Mouse (Mus musculus): Measurements from ENCODE around the gene Lef1.

DNA sequence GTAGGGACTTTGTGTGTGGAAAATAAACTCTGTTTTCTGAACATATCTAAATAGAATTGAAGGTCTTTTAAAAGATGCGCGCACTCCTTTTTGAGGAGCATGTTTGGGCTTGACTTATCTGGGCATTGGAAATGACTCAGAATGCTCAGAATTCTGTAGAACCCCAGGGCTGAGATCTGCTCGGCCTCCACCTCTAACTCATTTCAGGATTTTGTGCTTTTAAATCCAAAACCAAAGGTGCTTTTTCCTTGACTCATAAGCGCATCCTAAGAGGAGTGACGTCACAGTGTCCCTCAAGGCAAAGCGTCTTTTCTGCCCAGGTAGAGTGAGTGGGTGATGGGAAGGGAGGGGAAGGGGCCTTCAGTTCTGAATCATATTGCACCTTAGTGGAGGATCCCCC lies 58.9 kb downstream of the Lef1 start:
- TF ChIP-seq CTCF (IDR thresholded peaks at IDR 0.05 in 2 of 3, conservative IDR thresholded peaks at IDR 0.05 in 1 of 3; ENCODE audit: control insufficient read depth in 1 of 3, insufficient read depth in 1 of 3, low read depth in 2 of 3, low read length in 3 of 3, poor library complexity in 1 of 3, severe bottlenecking in 1 of 3): no peak
- TF ChIP-seq TBP (IDR thresholded peaks at IDR 0.05; ENCODE audit: low read depth, low read length): no peak
- no peak for TF ChIP-seq POLR2A (IDR thresholded peaks at IDR 0.05; ENCODE audit: control insufficient read depth in 1 of 2, insufficient read depth in 1 of 2, low read depth in 1 of 2, low read length in 2 of 2, poor library complexity in 1 of 2)
- TF ChIP-seq UBTF (IDR thresholded peaks at IDR 0.05; ENCODE audit: borderline replicate concordance, insufficient read depth, low read depth, low read length): no peak
- TF ChIP-seq ETS1 (IDR thresholded peaks at IDR 0.05; ENCODE audit: low read depth, low read length): no peak
- TF ChIP-seq RAD21 (IDR thresholded peaks at IDR 0.05; ENCODE audit: low read depth, low read length): no peak
- TF ChIP-seq GATA1 (IDR thresholded peaks at IDR 0.05; ENCODE audit: low read depth, low read length): no peak
- no peak for TF ChIP-seq POLR2AphosphoS5 (IDR thresholded peaks at IDR 0.05; ENCODE audit: borderline replicate concordance, low read depth, low read length)
- TF ChIP-seq MEF2A (IDR thresholded peaks at IDR 0.05; ENCODE audit: extremely low read depth, insufficient replicate concordance, low read depth, low read length, poor library complexity, severe bottlenecking): no peak
- TF ChIP-seq MAX (IDR thresholded peaks at IDR 0.05; ENCODE audit: low read length): no peak
- TF ChIP-seq SMC3 (IDR thresholded peaks at IDR 0.05; ENCODE audit: low read depth, low read length): no peak
- TF ChIP-seq MAFK (IDR thresholded peaks at IDR 0.05; ENCODE audit: borderline replicate concordance, low read depth, low read length): no peak
- no peak for TF ChIP-seq NRF1 (IDR thresholded peaks at IDR 0.05; ENCODE audit: insufficient read depth, low read depth, low read length, poor library complexity, severe bottlenecking)
- TF ChIP-seq MXI1 (IDR thresholded peaks at IDR 0.05; ENCODE audit: low read depth, low read length): no peak

All from MEL (cell line).